Mouse (Mus musculus) embryonic facial prominence, embryonic 13.5 days (tissue): ENCODE results near the gene Cep68. TPM values are rescaled to one million over a fixed set of nuclear protein-coding genes. Genes with fewer than 3 reads are reported as not detected.
"Not testable (repeated sequence)": the region's sequence is repeated elsewhere in the genome, so short reads cannot be mapped to it uniquely, and the experiment has no call there.

Experiments
- ATAC-seq: fragments of 200-750 bp; cut with Nextera tagmentation; 2 replicates; pipeline ENCODE4 v1.8.0; 2017; ENCODE audit warnings: low read depth; ENCODE audit not compliant: insufficient number of reproducible peaks, insufficient read depth, low FRiP score, low TSS enrichment
- H3K27ac ChIP-seq: fragments of 300-500 bp; sonication (generic); 2 replicates; pipeline ENCODE4 v1.5.1; 2015; ENCODE audit warnings: moderate library complexity, mild to moderate bottlenecking, inconsistent platforms
- H3K27me3 ChIP-seq: fragments of 300-500 bp; sonication (generic); 2 replicates; pipeline ENCODE4 v1.6.1; 2015; ENCODE audit warnings: mild to moderate bottlenecking, inconsistent platforms
- H3K36me3 ChIP-seq: fragments of 300-500 bp; sonication (generic); 2 replicates; pipeline ENCODE4 v1.6.1; 2015; ENCODE audit warnings: mild to moderate bottlenecking, inconsistent platforms
- H3K4me1 ChIP-seq: fragments of 300-500 bp; sonication (generic); 2 replicates; pipeline ENCODE4 v1.6.1; 2015; ENCODE audit warnings: inconsistent platforms
- H3K4me2 ChIP-seq: fragments of 300-500 bp; sonication (generic); 2 replicates; pipeline ENCODE4 v1.6.1; 2015; ENCODE audit warnings: moderate library complexity, mild to moderate bottlenecking, inconsistent platforms
- H3K4me3 ChIP-seq: fragments of 300-500 bp; sonication (generic); 2 replicates; pipeline ENCODE4 v1.5.1; 2015; ENCODE audit warnings: mild to moderate bottlenecking, inconsistent platforms
- H3K9ac ChIP-seq: fragments of 300-500 bp; sonication (generic); 2 replicates; pipeline ENCODE4 v1.6.1; 2015; ENCODE audit warnings: mild to moderate bottlenecking, inconsistent platforms
- H3K9me3 ChIP-seq: fragments of 300-500 bp; sonication (generic); 2 replicates; pipeline ENCODE4 v1.6.1; 2016; ENCODE audit warnings: inconsistent platforms
- WGBS: fragments of 180-500 bp; shearing (Covaris S2); methylation state at CpG from one replicate; pipeline ENCODE4 v1.1.7; 2015; ENCODE audit warnings: mixed read lengths; 5-methylcytosine and 5-hydroxymethylcytosine counted together
- polyA plus RNA-seq: library from polyadenylated mRNA; unstranded; fragments of >200 nt; fragmentation: Nextera tagmentation; extraction: Ambion mirVana; gene quantifications from 2 replicates; pipeline ENCODE4 v1.2.1, GENCODE M21; 2015

Gene Cep68
- polyA plus RNA-seq, 1 experiment from 2014 or later = 39.1 TPM

DNA sequence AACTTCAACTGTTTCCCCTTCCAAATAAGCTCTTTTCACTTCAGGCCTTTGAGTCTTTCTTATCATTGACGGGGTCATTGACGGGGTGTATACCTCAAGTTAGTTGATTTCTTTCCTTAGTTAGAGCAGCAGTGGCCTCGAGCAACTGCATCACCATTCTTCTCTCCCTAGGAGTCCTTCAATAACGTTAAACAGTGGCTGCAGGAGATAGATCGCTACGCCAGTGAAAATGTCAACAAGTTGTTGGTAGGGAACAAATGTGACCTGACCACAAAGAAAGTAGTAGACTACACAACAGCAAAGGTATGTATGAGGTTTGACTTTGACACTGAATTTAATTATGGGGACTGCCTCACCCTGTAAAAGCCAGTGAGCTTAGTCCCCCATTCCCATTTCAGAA is 25.0 kb downstream of the Cep68 start:
- no peak overlapping the region for H3K27ac ChIP-seq
- H3K4me2 ChIP-seq = no peak overlapping the region
- peaks cover 61% of the 10 kb centered on the region for H3K36me3 ChIP-seq
- WGBS = 89% methylated on average over 6 of the region's 6 CpGs
- no peaks in the 10 kb centered on the region for H3K27me3 ChIP-seq
- ATAC-seq = no peak
- H3K9me3 ChIP-seq = no peaks in the 10 kb centered on the region
- no peak overlapping the region for H3K9ac ChIP-seq
- H3K4me3 ChIP-seq = no peak overlapping the region
- no peaks in the 10 kb centered on the region for H3K4me1 ChIP-seq

DNA sequence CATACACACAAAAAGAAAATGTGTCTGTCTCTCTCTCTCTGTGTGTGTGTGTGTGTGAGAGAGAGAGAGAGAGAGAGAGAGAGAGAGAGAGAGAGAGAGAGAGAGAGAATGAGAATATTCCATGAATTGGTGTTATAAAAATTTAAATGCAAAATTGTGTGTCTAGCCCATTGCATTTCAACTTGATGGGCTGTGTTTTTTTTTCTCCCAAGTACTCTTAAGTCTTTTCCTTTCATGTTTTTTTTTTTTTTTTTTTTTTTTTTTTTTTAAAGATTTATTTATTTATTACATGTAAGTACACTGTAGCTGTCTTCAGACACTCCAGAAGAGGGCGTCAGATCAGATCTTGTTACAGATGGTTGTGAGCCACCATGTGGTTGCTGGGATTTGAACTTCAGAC is 27.6 kb downstream of the Cep68 start:
- H3K4me1 ChIP-seq, H3K4me3 ChIP-seq, ATAC-seq, H3K9ac ChIP-seq, H3K4me2 ChIP-seq, H3K27ac ChIP-seq, H3K9me3 ChIP-seq, H3K27me3 ChIP-seq: not testable (repeated sequence)
- 83% methylated on average over 1 of the region's 1 CpGs for WGBS
- peaks cover 73% of the 10 kb centered on the region for H3K36me3 ChIP-seq

DNA sequence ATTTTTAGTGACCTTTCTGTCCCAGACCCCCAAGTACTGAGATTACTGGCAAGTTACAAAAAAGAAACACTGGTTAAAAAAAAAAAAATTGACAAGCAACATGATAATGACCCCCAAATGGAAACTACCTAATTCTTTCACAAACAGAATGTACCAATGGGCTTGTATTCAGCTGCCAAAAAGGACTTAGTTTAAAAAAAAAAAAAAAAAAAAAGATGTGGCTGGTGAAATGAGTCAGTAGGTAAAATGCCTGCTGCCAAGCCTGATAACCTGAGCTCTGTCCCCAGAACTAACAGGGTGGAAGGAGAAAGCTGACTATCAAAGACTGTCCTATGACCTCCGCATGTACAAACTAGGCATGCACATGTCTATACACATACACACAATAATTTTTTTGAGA is 32.0 kb downstream of the Cep68 start:
- Histone ChIP-seq H3K27ac (no peak overlapping the region), H3K36me3 (peaks cover 58% of the 10 kb centered on the region), H3K27me3 (no peaks in the 10 kb centered on the region), H3K9ac (no peak overlapping the region), H3K4me3 (no peak overlapping the region), H3K9me3 (no peaks in the 10 kb centered on the region), H3K4me2 (no peak overlapping the region), H3K4me1 (no peaks in the 10 kb centered on the region)
- no peak for ATAC-seq
- WGBS = 97% methylated on average over 1 of the region's 1 CpGs

DNA sequence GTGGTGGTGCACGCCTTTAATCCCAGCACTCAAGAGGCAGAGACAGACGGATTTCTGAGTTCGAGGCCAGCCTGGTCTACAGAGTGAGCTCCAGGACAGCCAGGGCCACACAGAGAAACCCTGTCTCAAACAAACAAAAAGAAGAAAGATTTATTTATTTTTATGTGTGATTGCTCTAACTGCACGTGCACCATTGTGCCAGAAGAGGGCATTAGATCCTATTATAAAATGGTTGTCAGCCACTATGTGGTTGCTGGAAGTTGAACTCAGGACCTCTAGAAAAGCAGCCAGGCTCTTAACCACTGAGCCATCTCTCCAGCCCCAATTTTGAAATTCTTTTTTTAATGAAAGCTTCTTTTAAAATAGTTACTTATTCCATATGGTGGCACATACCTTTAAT is 32.8 kb downstream of the Cep68 start:
- Histone ChIP-seq H3K4me2 (no peak overlapping the region), H3K4me1 (no peaks in the 10 kb centered on the region), H3K4me3 (no peak overlapping the region), H3K27ac (no peak overlapping the region), H3K9ac (no peak overlapping the region), H3K9me3 (no peaks in the 10 kb centered on the region), H3K27me3 (no peaks in the 10 kb centered on the region), H3K36me3 (peaks cover 56% of the 10 kb centered on the region)
- WGBS = 90% methylated on average over 4 of the region's 4 CpGs
- ATAC-seq = no peak

DNA sequence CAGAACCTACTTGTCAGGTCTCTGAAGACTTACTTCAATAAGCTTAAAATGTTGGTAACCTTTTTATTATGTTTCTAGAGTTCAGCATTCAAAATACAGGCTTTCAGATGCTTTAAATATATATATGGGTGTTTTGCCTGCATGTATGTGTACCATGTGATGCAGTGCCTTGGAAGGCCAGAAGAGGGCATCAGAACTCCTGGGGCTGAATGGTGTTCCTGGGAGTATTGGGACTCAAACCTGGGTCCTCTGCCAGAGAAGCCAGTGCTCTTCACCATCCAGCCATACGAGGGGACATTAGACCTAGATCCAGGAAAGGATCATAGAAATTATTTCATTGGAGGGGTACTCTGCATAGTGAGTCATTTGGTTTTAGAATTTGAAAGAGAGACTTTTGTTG is 34.5 kb downstream of the Cep68 start:
- no peak overlapping the region for H3K27ac ChIP-seq
- WGBS = 97% methylated on average over 1 of the region's 1 CpGs
- no peak overlapping the region for H3K9ac ChIP-seq
- H3K4me3 ChIP-seq = no peak overlapping the region
- no peak for ATAC-seq
- H3K4me1 ChIP-seq = peaks cover 7% of the 10 kb centered on the region; the same call in 1 of the 2 replicates
- H3K36me3 ChIP-seq = peaks cover 45% of the 10 kb centered on the region
- H3K27me3 ChIP-seq = no peaks in the 10 kb centered on the region
- no peaks in the 10 kb centered on the region for H3K9me3 ChIP-seq
- H3K4me2 ChIP-seq = no peak overlapping the region

DNA sequence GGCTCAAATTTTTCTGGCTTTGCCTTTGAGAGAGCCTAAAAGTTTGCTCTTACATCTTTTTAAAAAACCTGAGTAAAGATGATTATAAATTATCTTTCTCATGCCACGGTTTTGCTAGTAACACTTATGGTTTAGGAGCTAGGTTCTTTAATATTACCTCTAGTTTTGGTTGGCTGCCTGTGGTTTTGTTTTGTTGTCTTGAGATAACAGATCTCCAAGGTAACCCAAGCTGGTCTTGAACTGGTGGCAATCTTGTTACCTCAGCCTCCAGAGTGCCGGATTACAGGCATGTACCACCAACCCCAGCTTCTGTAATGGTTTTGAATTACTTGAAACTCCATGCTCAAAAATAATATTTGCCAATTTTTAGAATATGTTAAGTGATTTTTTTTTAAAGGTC is 37.4 kb downstream of the Cep68 start:
- WGBS = 70% methylated on average over 2 of the region's 2 CpGs
- no peaks in the 10 kb centered on the region for H3K27me3 ChIP-seq
- no peak overlapping the region for H3K4me3 ChIP-seq
- H3K4me2 ChIP-seq = no peak overlapping the region
- H3K9me3 ChIP-seq = no peaks in the 10 kb centered on the region
- peaks cover 17% of the 10 kb centered on the region for H3K36me3 ChIP-seq
- no peak overlapping the region for H3K27ac ChIP-seq
- no peak for ATAC-seq
- no peak overlapping the region for H3K9ac ChIP-seq
- H3K4me1 ChIP-seq = peaks cover 8% of the 10 kb centered on the region; the same call in 1 of the 2 replicates

DNA sequence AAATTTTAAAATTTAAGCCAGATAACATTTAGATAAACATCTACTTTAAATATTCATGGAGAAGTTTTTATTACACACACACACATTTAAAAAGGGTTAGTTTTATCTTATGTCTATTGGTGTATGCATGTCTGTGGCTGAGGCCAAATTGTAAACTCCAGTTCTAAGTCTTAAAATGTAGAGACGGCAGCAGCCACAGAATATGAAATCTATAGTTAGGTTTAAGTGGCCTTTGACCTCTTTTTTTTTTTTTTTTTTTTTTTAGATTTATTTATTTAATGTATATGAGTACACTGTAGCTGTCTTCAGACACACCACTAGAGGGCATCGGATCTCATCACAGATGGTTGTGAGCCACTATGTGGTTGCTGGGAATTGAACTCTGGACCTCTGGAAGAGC is 41.6 kb downstream of the Cep68 start:
- no peak for ATAC-seq
- Histone ChIP-seq H3K27me3 (no peaks in the 10 kb centered on the region), H3K9me3 (no peaks in the 10 kb centered on the region), H3K27ac (no peak overlapping the region), H3K36me3 (no peaks in the 10 kb centered on the region; the same call in 1 of the 2 replicates), H3K4me1 (peaks cover 39% of the 10 kb centered on the region), H3K4me3 (no peak overlapping the region), H3K9ac (no peak overlapping the region), H3K4me2 (no peak overlapping the region)
- 82% methylated on average over 2 of the region's 2 CpGs for WGBS

DNA sequence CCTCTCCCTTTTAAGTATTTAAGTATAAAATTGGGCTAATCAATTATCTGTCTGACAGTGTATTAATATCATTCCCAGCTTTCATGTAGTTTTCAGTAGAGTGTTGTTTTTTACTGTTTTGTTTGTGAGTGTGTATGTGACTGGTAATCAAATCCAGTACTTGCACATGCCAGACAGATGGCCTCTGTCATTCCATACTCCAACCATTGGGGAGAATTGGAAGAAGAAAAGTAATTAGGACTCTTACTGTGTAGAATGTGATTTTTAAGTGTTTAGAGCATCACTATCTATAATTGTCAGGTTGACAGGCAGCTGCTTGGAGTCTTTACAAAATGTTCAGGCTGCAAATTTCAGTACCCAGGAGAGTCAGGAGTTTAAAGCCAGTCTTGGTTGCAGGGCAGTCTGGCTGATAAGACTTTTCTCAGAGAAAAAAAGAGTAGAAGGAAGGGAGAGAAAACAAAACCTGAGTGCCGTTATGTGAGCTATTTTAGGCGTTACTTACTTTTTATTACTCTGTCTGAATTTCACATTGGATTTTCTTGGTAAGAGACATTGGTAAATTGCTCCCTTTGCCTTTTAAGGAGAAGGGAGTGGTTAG is 42.5 kb downstream of the Cep68 start:
- Histone ChIP-seq H3K4me1 (peaks cover 43% of the 10 kb centered on the region), H3K36me3 (no peaks in the 10 kb centered on the region; the same call in 1 of the 2 replicates), H3K27ac (no peak overlapping the region), H3K4me3 (no peak overlapping the region), H3K9ac (no peak overlapping the region), H3K27me3 (no peaks in the 10 kb centered on the region), H3K9me3 (no peaks in the 10 kb centered on the region), H3K4me2 (no peak overlapping the region)
- no peak for ATAC-seq
- WGBS = 67% methylated on average over 2 of the region's 2 CpGs

DNA sequence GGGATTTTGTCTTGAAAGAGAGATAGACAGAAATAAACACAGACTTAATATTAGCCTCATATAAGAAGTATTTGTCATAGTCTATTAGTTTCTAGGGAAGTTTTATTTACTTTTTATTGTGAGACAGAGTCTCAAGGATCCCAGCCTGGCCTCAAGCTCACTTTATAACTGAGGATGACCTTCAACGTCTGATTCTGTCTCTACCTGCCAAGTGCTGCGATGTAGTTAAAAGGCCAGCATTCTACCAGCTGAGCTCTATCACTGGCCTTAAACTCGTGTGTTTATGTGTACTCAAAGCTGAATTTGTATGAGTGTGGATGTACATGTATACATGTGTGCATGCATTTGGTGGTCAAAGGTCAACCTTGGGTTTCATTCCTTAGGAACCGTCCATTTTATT is 43.7 kb downstream of the Cep68 start:
- 87% methylated on average over 4 of the region's 4 CpGs for WGBS
- H3K4me3 ChIP-seq = no peak overlapping the region
- no peak overlapping the region for H3K4me2 ChIP-seq
- no peaks in the 10 kb centered on the region for H3K27me3 ChIP-seq
- ATAC-seq = no peak
- H3K9ac ChIP-seq = no peak overlapping the region
- H3K4me1 ChIP-seq = peaks cover 36% of the 10 kb centered on the region
- no peaks in the 10 kb centered on the region; the same call in 1 of the 2 replicates for H3K36me3 ChIP-seq
- no peaks in the 10 kb centered on the region for H3K9me3 ChIP-seq
- no peak overlapping the region for H3K27ac ChIP-seq

DNA sequence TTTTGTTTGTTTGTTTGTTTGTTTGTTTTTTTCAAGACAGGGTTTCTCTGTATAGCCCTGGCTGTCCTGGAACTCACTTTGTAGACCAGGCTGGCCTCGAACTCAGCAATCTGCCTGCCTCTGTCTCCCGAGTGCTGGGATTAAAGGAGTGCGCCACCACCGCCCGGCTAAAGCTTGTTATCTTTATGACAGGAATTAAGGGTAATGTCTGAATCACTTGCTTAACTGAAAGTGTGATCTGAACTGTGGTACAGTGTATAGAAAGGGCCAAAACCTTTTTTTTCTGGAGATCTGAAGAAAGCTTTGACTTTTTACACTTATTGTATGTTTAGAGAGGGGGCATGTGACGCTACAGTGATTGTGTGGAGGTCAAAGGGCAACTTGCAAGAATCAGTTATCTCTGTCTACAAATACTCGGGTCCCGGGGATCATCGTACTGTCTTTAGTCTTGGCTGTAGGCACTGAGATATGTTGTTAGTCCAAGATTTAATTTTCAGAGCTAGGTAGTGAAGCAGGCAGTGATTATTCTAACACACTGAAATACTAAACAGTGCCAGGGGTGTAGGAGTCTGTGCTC is 44.3 kb downstream of the Cep68 start:
- ATAC-seq = no peak
- H3K9ac ChIP-seq = no peak overlapping the region

DNA sequence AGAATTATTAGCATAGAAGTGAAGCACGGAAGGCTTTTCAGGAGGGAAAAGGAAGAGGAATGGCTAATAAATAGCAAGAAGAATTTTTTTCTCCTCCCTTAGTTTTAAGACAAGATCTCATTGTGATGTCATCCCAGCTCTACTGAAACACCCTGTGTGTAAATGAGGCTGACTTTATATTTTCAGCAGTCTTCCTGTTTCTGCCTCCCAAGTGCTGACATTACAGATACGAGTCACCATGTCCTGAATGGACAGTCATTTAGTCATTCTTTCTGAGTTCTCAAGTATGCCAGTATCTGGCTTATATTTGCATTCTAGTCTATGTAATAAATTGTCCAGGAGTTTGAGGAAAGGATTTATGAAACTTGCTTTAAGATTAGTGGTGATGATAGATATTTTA is 44.9 kb downstream of the Cep68 start:
- Histone ChIP-seq H3K9me3 (no peaks in the 10 kb centered on the region), H3K27me3 (no peaks in the 10 kb centered on the region), H3K4me3 (no peak overlapping the region), H3K36me3 (no peaks in the 10 kb centered on the region; the same call in 1 of the 2 replicates), H3K4me1 (peaks cover 35% of the 10 kb centered on the region), H3K27ac (no peak overlapping the region), H3K4me2 (0 out of 2 replicates have a peak overlapping the region, but pooled peaks have one; percentile 11), H3K9ac (no peak overlapping the region)
- 72% methylated on average over 2 of the region's 2 CpGs for WGBS
- ATAC-seq = no peak

More for the DNA sequence above, 44.3 kb downstream of the Cep68 start:
- WGBS = 87% methylated on average over 9 of the region's 9 CpGs
- Histone ChIP-seq H3K4me3 (no peak overlapping the region), H3K27me3 (no peaks in the 10 kb centered on the region), H3K27ac (no peak overlapping the region), H3K36me3 (no peaks in the 10 kb centered on the region; the same call in 1 of the 2 replicates), H3K4me1 (peaks cover 35% of the 10 kb centered on the region), H3K9me3 (no peaks in the 10 kb centered on the region), H3K4me2 (no peak overlapping the region)

DNA sequence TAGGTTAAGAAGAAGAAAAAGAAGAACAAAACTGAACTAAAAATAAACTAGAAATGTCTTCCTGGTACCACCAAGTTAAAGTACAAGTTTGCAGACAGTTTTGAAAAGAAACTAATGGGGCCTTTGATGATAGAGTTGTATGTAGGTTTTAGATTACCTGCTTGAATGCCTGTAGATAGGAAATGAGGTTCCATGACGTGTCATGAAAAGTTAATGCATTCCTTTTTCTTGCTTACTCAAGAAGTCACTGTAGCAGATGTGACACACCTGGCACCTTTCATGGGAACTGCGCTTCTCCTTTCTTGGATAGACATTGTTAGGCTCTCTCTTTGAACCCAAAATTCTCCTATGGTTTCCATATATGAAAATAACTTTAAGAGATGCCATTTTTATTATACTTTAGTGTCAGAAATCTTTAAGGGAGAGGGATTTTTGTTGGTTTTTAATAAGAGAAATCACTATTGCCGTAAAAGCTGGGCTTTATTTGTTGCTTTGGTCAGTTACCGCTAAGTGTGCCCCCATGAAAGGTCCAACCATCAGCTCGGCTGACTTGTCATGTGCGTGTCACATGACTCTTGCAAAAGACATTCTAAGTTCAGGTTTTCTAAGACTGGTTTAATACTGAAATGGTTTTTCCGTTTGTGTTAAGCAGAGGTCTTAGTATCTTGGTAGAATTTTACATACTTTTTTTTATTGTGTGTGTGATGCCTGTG is 46.8 kb downstream of the Cep68 start:
- Histone ChIP-seq H3K27me3 (no peaks in the 10 kb centered on the region), H3K27ac (no peak overlapping the region), H3K9me3 (no peaks in the 10 kb centered on the region), H3K9ac (peak overlapping the region; percentile 96), H3K4me1 (peaks cover 35% of the 10 kb centered on the region), H3K4me2 (peak overlapping the region; percentile 83), H3K4me3 (peak overlapping the region; percentile 99), H3K36me3 (no peaks in the 10 kb centered on the region; the same call in 1 of the 2 replicates)
- no peak for ATAC-seq
- 59% methylated on average over 7 of the region's 7 CpGs for WGBS
